Mouse (Mus musculus) heart, adult 2 months (tissue): ENCODE measurements around the gene Tbc1d1.
A peak's percentile ranks its signal among the peaks of the same experiment; 100 is the strongest.

Experiments used
- CTCF ChIP-seq: fragments of 200-600 bp; IDR thresholded peaks from 2 replicates; pipeline ENCODE4 v1.8.1; 2022; ENCODE audit warnings: antibody characterized with exemption, mild to moderate bottlenecking, moderate library complexity
- EP300 ChIP-seq: fragments of 200-500 bp; IDR thresholded peaks from 2 replicates; pipeline ENCODE4 v1.6.1; 2011; ENCODE audit warnings: low read depth, low read length, control low read depth; ENCODE audit not compliant: insufficient read depth
- POLR2A ChIP-seq: fragments of 200-500 bp; IDR thresholded peaks from 2 replicates; pipeline ENCODE4 v1.6.1; 2011; ENCODE audit warnings: mild to moderate bottlenecking, low read depth, low read length, control low read depth; ENCODE audit not compliant: insufficient read depth

- TF ChIP-seq POLR2A (no peak), CTCF (peak; percentile 58), EP300 (no peak)
Measured at GRCm38 (mm10) chr5:64159781-64160704, 3.9 kb downstream of the Tbc1d1 start.
